Mouse (Mus musculus) thymus, adult 2 months (tissue): ENCODE measurements around the gene Shd.

Experiments
- CTCF ChIP-seq: fragments of 200-500 bp; IDR thresholded peaks from 2 replicates; pipeline ENCODE4 v1.5.1; 2012; ENCODE audit warnings: mild to moderate bottlenecking, control low read depth, low read length, moderate library complexity, borderline replicate concordance; ENCODE audit not compliant: control insufficient read depth, poor library complexity, insufficient read depth; ENCODE audit errors: extremely low read depth
- POLR2A ChIP-seq: fragments of 200-500 bp; IDR thresholded peaks from 2 replicates; pipeline ENCODE4 v1.6.1; 2012; ENCODE audit warnings: mild to moderate bottlenecking, low read length, control low read depth, moderate library complexity; ENCODE audit not compliant: control insufficient read depth, poor library complexity, insufficient read depth; ENCODE audit errors: extremely low read depth

DNA sequence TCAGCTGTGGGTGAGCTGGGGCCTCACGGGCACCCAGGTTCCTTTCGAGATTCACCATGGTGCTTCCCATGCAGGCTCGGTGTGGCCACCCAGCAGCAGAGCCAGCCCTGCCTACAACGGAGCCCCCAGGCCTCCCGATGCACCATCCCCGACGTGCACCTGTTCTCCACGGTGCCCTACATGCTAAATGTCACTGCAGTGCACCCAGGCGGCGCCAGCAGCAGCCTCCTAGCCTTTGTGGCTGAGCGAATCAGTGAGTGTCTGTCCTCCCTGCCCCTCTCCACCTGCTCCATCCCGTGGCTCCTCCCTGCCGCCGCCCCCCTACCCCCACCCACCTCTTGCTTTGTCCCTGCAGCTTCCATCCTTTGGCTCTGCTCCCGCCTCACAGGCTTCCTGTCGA lies 16.0 kb upstream of the Shd start:
- no peak for TF ChIP-seq POLR2A
- TF ChIP-seq CTCF = no peak
